Mouse (Mus musculus) embryonic facial prominence, embryonic 12.5 days (tissue): ENCODE data around the gene Tbrg4. TPM values are rescaled to one million over a fixed set of nuclear protein-coding genes. Genes with fewer than 3 reads are reported as not detected.
A peak's percentile ranks its signal among the peaks of the same experiment; 100 is the strongest.

Experiments used
- ATAC-seq: fragments of 200-750 bp; cut with Nextera tagmentation; 2 replicates; pipeline ENCODE4 v1.8.0; 2017; ENCODE audit not compliant: insufficient number of reproducible peaks, insufficient read depth, low FRiP score, low TSS enrichment
- H3K27ac ChIP-seq: fragments of 300-500 bp; sonication (generic); 2 replicates; pipeline ENCODE4 v1.5.1; 2016; ENCODE audit warnings: mild to moderate bottlenecking
- H3K27me3 ChIP-seq: fragments of 300-500 bp; sonication (generic); 2 replicates; pipeline ENCODE4 v1.6.1; 2016; ENCODE audit warnings: mild to moderate bottlenecking, moderate library complexity
- H3K36me3 ChIP-seq: fragments of 300-500 bp; sonication (generic); 2 replicates; pipeline ENCODE4 v1.6.1; 2016; ENCODE audit warnings: mild to moderate bottlenecking
- H3K4me1 ChIP-seq: fragments of 300-500 bp; sonication (generic); 2 replicates; pipeline ENCODE4 v1.6.1; 2016
- H3K4me2 ChIP-seq: fragments of 300-500 bp; sonication (generic); replicated peaks from 2 replicates; pipeline ENCODE4 v1.6.1; 2016; ENCODE audit warnings: mild to moderate bottlenecking, moderate library complexity
- H3K4me3 ChIP-seq: fragments of 300-500 bp; sonication (generic); 2 replicates; pipeline ENCODE4 v1.5.1; 2016; ENCODE audit warnings: mild to moderate bottlenecking
- H3K9ac ChIP-seq: fragments of 300-500 bp; sonication (generic); 2 replicates; pipeline ENCODE4 v1.6.1; 2016; ENCODE audit warnings: mild to moderate bottlenecking, moderate library complexity
- H3K9me3 ChIP-seq: fragments of 300-500 bp; sonication (generic); 2 replicates; pipeline ENCODE4 v1.6.1; 2016; ENCODE audit warnings: mild to moderate bottlenecking, moderate library complexity
- WGBS: fragments of 180-500 bp; shearing (Covaris S2); methylation state at CpG from one replicate; pipeline ENCODE4 v1.1.7; 2016; 5-methylcytosine and 5-hydroxymethylcytosine counted together
- polyA plus RNA-seq: library from polyadenylated mRNA; unstranded; fragments of >200 nt; fragmentation: Nextera tagmentation; extraction: Ambion mirVana; gene quantifications from 2 replicates; pipeline ENCODE4 v1.2.1, GENCODE M21; 2016

Gene Tbrg4
- polyA plus RNA-seq, 1 experiment from 2014 or later = 43.0 TPM

DNA sequence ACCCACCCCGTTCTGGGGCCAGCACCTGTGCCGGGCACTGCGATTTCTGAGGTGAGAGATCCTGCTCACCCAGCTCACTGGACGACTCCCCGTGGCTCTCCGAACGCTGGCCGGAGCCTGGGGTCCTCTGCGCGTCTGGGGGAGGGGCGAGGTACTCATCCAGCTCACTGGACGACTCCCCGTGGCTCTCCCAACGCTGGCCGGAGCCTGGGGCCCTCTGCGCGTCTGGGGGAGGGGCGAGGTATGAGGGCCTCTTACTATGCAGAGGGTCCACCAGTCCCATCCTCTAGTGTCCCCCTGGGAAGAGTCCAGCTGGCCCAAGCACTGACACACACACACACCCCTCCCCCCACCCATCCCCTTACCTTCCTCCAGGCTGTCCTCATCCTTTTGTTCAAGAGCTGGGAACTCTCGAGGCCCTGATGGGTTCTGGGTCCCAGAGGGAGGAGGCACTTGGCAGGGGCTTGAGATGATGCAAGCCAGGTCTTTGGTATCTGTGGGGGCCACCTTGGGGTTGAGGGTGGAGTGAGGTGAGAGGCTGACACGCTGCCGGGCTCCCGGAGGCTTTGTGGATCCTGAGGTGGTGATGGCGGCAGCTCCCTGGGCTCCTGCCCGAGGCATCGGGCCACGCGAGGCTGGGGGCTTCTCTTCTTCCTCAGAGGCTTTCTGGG, 26.7 kb downstream of the Tbrg4 start:
- H3K4me1 ChIP-seq = peaks cover 18% of the 10 kb centered on the region
- WGBS = 16% methylated on average over 27 of the region's 27 CpGs
- H3K27me3 ChIP-seq = peaks cover 11% of the 10 kb centered on the region
- H3K9ac ChIP-seq = no peak overlapping the region
- ATAC-seq = no peak
- peaks cover 45% of the 10 kb centered on the region for H3K36me3 ChIP-seq
- H3K4me3 ChIP-seq = no peak overlapping the region
- H3K9me3 ChIP-seq = no peaks in the 10 kb centered on the region
- H3K4me2 ChIP-seq = 0 out of 2 replicates have a peak overlapping the region, but pooled peaks have one; percentile 0
- no peak overlapping the region for H3K27ac ChIP-seq

DNA sequence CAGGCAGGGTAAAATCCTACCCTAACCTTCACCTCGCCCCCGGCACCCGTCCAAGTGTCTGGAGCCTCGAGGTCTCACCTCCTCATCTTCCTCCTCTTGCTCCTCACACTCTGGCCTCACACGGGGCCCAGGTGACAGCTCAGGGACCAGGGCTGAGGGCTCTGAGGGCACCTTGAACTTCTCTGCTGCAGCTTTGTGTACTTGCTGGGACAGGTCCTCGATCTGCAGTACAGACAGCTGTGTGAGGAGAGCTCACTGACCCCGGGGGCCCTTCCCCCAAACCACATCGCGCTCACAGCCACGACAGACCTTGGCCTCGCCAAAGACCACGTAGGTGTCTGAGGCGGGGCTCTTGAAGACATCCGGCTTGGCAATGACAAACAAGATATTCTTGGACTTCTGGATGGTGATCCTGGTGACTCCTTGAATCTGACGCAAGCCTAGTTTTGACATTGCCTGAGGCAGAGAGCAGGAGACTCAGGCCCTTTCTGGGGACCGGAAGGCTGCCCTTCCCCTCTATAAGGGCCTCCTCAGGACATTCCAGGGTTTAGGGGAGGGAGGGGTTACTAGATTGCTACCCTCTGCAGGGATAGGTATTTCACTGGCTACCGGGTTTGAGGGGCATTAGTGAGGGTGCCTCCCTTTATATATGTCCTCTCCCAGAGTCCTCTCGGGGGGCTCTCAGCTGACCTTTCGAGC, 27.5 kb downstream of the Tbrg4 start:
- no peak overlapping the region for H3K4me3 ChIP-seq
- H3K36me3 ChIP-seq = peaks cover 53% of the 10 kb centered on the region
- no peak for ATAC-seq

DNA sequence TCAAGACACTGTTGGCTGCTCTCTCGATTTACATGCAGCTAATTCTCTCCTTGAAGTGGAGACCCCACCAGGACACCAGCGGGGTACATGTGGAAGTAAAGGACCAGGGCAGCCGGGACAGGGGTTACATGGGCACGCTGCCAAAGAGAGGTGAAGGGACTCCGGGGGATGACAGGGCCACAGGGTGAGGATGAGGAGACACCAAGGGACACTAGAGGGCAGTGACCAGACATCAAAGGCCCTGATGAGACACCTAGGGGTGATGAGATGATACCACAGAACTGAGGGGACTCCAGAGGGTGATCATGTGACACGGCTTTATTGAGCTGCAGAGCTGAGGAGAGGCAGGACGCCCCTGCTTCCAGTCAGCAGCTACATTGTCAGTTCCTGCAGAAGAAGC, 28.3 kb downstream of the Tbrg4 start:
- Histone ChIP-seq H3K9ac (no peak overlapping the region), H3K4me3 (no peak overlapping the region), H3K27ac (no peak overlapping the region), H3K4me2 (no peak overlapping the region), H3K9me3 (no peaks in the 10 kb centered on the region), H3K36me3 (peaks cover 61% of the 10 kb centered on the region), H3K4me1 (peaks cover 14% of the 10 kb centered on the region), H3K27me3 (no peaks in the 10 kb centered on the region)
- 83% methylated on average over 7 of the region's 7 CpGs for WGBS
- ATAC-seq = no peak

More for the DNA sequence above, 27.5 kb downstream of the Tbrg4 start:
- Histone ChIP-seq H3K27ac (no peak overlapping the region), H3K4me1 (peaks cover 14% of the 10 kb centered on the region), H3K9ac (no peak overlapping the region; the same call in 1 of the 2 replicates), H3K27me3 (peaks cover 8% of the 10 kb centered on the region), H3K4me2 (0 out of 2 replicates have a peak overlapping the region, but pooled peaks have one; percentile 0), H3K9me3 (no peaks in the 10 kb centered on the region)
- 51% methylated on average over 19 of the region's 19 CpGs for WGBS

DNA sequence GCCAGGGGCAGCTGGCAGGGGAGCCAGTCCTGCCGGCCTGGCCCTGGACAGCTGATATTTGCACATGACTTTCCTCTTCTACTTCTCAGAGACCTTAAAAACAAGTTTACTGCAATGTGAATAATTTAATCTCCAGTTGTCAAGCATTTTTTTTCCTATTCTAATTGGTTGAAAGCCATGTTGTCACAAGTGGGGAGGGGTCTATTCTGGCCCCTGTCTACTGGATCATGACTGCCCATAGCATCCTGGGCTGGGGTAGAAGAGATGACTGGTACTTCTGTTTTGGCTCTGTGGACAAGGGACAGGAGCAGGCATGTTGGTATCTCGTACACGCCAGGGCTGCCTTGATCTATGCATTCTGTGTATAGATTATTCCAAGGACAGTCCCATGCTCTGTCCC, 29.3 kb downstream of the Tbrg4 start:
- no peak for ATAC-seq
- Histone ChIP-seq H3K27me3 (no peaks in the 10 kb centered on the region), H3K36me3 (peaks cover 69% of the 10 kb centered on the region), H3K27ac (no peak overlapping the region), H3K9ac (no peak overlapping the region), H3K4me2 (no peak overlapping the region), H3K4me1 (peaks cover 14% of the 10 kb centered on the region), H3K4me3 (no peak overlapping the region), H3K9me3 (no peaks in the 10 kb centered on the region)
- WGBS = 87% methylated on average over 3 of the region's 3 CpGs

DNA sequence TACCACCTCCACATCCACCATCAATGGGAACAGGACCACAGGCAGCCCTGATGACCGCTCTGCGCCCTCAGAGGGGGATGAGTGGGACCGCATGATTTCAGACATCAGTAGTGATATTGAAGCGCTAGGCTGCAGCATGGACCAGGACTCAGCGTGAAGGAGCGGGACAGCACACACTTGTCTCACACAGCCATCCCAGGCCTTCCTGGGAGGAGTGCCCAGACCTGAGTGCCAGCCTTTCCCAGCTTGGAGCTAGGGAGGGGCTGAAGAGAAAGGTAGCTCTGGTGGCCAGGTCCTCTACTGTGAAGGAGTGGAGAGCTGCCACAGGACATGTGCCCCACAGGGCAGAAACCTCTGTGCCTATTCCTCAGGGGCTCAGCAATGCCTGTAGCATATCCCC, 29.7 kb downstream of the Tbrg4 start:
- no peak overlapping the region for H3K4me2 ChIP-seq
- no peak overlapping the region for H3K27ac ChIP-seq

DNA sequence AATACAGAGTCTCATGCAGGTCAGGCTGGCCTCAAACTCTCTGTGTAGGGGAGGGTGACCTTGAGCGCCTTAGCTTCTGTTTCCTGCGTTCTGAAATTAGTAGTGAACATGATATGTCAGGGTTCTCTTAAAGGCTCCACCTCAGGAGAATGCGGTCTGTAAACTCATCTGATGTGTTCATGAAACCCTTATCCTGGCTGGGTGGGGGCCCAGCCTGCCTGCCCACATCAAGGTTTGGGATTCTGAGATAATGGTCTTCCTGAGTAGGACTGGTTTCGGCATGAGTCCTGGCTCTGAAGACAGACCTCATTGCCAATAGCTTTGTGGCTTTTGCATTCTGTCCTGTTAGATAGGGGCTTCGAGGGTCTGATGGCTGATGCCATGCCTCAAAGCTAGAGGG, 30.5 kb downstream of the Tbrg4 start:
- H3K9me3 ChIP-seq = no peaks in the 10 kb centered on the region
- H3K4me1 ChIP-seq = peaks cover 14% of the 10 kb centered on the region
- no peak overlapping the region for H3K4me3 ChIP-seq
- no peak overlapping the region for H3K4me2 ChIP-seq
- no peak overlapping the region for H3K9ac ChIP-seq
- WGBS = 86% methylated on average over 5 of the region's 5 CpGs
- no peaks in the 10 kb centered on the region for H3K27me3 ChIP-seq
- H3K36me3 ChIP-seq = peaks cover 80% of the 10 kb centered on the region
- ATAC-seq = no peak
- H3K27ac ChIP-seq = 0 out of 2 replicates have a peak overlapping the region, but pooled peaks have one; percentile 3

More for the DNA sequence above, 29.7 kb downstream of the Tbrg4 start:
- WGBS = 95% methylated on average over 6 of the region's 6 CpGs
- Histone ChIP-seq H3K4me3 (no peak overlapping the region), H3K4me1 (peaks cover 14% of the 10 kb centered on the region), H3K9me3 (no peaks in the 10 kb centered on the region), H3K36me3 (peaks cover 73% of the 10 kb centered on the region), H3K27me3 (no peaks in the 10 kb centered on the region), H3K9ac (no peak overlapping the region)
- no peak for ATAC-seq

DNA sequence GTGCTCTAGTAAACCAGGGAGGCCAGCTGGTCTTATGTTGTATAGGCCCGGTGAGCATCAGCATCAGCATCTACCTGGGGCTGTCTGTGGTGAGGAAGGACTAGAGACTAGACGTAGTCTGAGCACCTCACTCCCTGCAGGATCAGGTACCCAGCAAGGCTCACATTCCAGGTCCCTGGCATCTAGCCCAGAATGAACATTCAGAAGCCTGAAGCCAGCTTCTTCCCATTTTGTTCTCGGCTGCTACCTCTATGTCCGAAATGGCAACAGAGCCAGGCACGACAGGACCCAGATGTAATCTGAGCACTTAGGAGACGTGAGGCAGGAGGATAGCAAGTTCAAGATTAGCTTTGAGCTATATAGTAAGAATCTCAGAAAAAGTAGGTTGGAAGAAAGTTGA, 31.0 kb downstream of the Tbrg4 start:
- Histone ChIP-seq H3K27ac (no peak overlapping the region), H3K4me3 (no peak overlapping the region), H3K36me3 (peaks cover 84% of the 10 kb centered on the region), H3K4me1 (peaks cover 14% of the 10 kb centered on the region), H3K9ac (no peak overlapping the region), H3K4me2 (no peak overlapping the region), H3K9me3 (no peaks in the 10 kb centered on the region), H3K27me3 (no peaks in the 10 kb centered on the region)
- no peak for ATAC-seq
- 78% methylated on average over 6 of the region's 6 CpGs for WGBS

DNA sequence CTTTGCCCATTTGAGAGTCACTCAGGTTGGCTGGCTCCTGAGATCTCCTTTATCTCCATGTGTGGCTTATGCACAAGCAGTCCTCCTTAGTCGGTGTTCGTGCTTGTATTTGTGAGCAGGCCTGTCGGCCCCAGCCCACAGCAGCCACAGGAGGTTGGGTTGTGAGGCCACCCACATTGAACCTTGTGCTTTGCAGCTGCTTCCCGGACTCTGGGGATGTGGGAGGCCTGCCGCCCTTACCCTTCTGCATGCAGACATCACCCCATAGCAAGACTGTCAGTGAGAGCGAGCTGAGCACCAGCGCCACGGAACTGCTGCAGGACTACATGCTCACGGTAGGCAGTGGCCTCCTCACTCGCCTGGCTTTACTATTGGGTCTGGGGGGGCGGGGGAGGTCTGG, 32.5 kb downstream of the Tbrg4 start:
- Histone ChIP-seq H3K36me3 (peaks cover 96% of the 10 kb centered on the region), H3K27me3 (no peaks in the 10 kb centered on the region), H3K4me2 (no peak overlapping the region), H3K4me3 (no peak overlapping the region), H3K4me1 (peaks cover 5% of the 10 kb centered on the region), H3K27ac (no peak overlapping the region), H3K9ac (no peak overlapping the region), H3K9me3 (no peaks in the 10 kb centered on the region)
- WGBS = 75% methylated on average over 11 of the region's 11 CpGs
- no peak for ATAC-seq

DNA sequence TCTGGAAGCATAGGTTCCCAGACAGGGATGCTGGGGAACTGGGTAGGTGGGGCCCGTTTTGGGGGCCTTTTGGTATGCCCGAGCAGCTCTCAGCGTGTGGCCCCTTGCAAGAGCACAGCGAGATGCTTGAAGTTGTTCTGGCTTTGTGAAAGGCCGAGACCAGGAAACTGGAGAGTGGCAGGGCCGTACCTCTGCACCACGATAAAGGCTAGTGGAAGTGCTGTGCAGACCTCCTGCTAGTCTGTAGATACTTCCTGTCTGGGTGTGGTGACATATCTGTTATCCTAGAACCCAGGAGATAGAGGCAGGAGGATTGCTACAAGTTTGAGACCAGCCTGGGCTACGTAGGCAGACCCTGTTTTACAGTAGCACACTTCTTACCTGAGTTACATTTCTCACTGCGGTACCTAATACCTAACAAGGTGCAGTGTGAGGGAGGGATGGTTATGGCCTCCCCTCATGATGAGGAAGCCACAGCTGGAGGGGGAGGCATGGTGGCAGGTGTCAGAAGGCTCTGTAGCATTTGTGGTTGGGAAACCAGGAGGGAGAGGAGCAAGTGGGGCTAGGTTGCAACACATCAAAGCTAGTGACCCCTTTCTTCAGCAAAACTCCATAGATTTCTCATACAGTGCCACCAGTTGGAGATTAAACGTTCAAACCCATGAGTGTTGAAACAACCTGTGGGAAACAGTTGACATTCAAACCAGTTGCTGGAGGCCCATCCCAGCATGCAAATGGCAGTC, 34.8 kb downstream of the Tbrg4 start:
- Histone ChIP-seq H3K9me3 (no peaks in the 10 kb centered on the region), H3K36me3 (peaks cover 92% of the 10 kb centered on the region), H3K4me1 (no peaks in the 10 kb centered on the region), H3K27ac (no peak overlapping the region), H3K27me3 (no peaks in the 10 kb centered on the region), H3K4me3 (no peak overlapping the region), H3K9ac (no peak overlapping the region), H3K4me2 (no peak overlapping the region)
- no peak for ATAC-seq
- WGBS = 90% methylated on average over 10 of the region's 10 CpGs

DNA sequence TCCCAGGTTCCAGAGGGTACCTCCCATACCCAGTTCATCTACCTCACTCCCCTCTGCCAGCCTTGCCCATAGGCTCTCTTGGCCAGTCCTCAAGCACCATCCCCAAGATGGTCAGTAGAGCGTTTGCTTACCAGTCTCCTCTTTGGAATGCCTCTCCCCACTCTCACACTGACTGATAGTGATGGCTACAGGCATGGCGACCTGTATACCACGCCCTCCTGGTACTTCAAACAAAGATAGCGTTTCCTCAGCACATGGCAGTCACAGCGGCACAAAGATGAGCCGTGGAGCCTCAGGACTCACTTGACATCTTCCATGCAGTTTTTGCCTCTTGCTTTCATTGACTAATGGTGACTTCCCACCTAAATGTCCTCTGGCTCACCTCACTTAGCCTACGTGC, 36.0 kb downstream of the Tbrg4 start:
- Histone ChIP-seq H3K27ac (no peak overlapping the region), H3K4me3 (no peak overlapping the region), H3K27me3 (no peaks in the 10 kb centered on the region), H3K4me1 (no peaks in the 10 kb centered on the region), H3K36me3 (peaks cover 87% of the 10 kb centered on the region), H3K4me2 (no peak overlapping the region), H3K9ac (no peak overlapping the region), H3K9me3 (no peaks in the 10 kb centered on the region)
- 92% methylated on average over 7 of the region's 7 CpGs for WGBS
- ATAC-seq = no peak

DNA sequence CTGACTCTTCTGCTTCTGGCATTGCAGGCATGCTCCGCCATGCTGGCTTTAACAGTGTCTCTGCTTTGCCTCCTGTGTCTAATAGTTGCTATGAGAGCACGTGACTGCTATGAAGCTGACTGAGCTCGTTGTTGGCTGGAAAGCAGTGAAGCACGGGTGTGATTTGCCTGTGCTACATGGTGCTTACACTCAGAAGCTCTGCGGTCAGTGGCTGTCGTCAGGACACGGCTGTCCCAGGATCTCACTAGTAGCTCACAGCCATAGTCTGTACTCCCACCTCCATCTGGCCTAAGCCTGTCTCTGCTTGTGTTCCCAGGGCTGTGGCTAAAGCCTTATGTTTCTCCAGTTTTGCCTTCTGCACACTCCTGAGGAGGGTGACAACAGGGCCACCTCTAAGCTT, 37.6 kb downstream of the Tbrg4 start:
- no peak overlapping the region for H3K27ac ChIP-seq
- peaks cover 77% of the 10 kb centered on the region for H3K36me3 ChIP-seq
- H3K4me1 ChIP-seq = no peaks in the 10 kb centered on the region
- H3K9me3 ChIP-seq = no peaks in the 10 kb centered on the region
- no peak overlapping the region for H3K9ac ChIP-seq
- no peak overlapping the region for H3K4me3 ChIP-seq
- WGBS = 88% methylated on average over 7 of the region's 7 CpGs
- no peak overlapping the region for H3K4me2 ChIP-seq
- no peaks in the 10 kb centered on the region for H3K27me3 ChIP-seq
- no peak for ATAC-seq
